ENCODE assay signal across 17 mouse cellular contexts in the genomic region with DNA sequence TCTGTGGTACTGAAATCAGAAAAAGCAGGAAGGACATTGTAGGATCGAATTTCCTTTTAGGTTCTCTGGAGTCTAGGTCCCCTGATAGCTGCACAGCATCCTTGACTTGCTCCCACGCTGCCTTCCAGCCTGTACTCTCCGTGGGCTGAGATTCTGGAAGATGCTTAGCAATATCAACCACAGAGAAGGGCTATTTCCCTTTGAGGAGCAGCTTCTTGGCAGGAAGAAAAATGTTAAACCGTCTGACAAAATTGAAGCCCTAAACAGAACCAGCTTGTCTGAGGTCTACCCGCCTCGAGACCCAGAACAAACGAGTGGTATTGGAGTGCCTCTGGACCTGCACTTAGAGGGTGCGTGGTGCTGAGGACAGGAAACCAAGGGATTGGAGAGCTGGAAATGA. TPM values are rescaled to one million over a fixed set of nuclear protein-coding genes. Genes with fewer than 3 reads are reported as not detected.
DNase-seq lines count a peak whose midpoint lies in the region; ATAC-seq and TF ChIP-seq lines count a peak whose summit lies in the region.
"Had no signal": no experiment of that assay in that cellular context is flagged by ENCODE, and none has a peak within 500 bp of the region (broad histone marks: within the 10 kb centered on the region; RNA-seq: fewer than 3 reads in every experiment).

No protein-coding gene starts in this region.

- no peaks in the 10 kb centered on the region for H3K79me2 ChIP-seq in heart, adult 2 months (replicated peaks; ENCODE audit: control insufficient read depth, insufficient read depth, low read length)

- no peak for TF ChIP-seq CTCF in heart, adult 2 months (IDR thresholded peaks at IDR 0.05)
- TF ChIP-seq CTCF in embryonic fibroblast, embryonic 13.5 days (IDR thresholded peaks at IDR 0.05; ENCODE audit: borderline replicate concordance, insufficient read depth, low read length) = no peak

- no peak for TF ChIP-seq EP300 in heart, adult 2 months (IDR thresholded peaks at IDR 0.05; ENCODE audit: insufficient read depth, low read depth, low read length)

- no peak for TF ChIP-seq POLR2A in heart, adult 2 months (IDR thresholded peaks at IDR 0.05; ENCODE audit: insufficient read depth, low read depth, low read length)
- TF ChIP-seq POLR2A in embryonic fibroblast, embryonic 13.5 days (IDR thresholded peaks at IDR 0.05; ENCODE audit: low read depth, low read length) = no peak

- 51% methylated on average over 8 of the region's 8 CpGs for WGBS in heart, adult 2 months
- 54% methylated on average over 8 of the region's 8 CpGs for WGBS in limb, embryonic 12.5 days
- WGBS in midbrain, embryonic 10.5 days = 84% methylated on average over 8 of the region's 8 CpGs

- H3K27ac ChIP-seq in heart, adult 2 months = peak overlapping the region; percentile 42
- H3K27ac ChIP-seq in embryonic fibroblast, embryonic 13.5 days (ENCODE audit: insufficient read depth, low read length) = peak overlapping the region; percentile 51; the same call in 1 of the 2 replicates
- peak overlapping the region; percentile 59 for H3K27ac ChIP-seq in limb, embryonic 12.5 days
- no peak overlapping the region for H3K27ac ChIP-seq in midbrain, embryonic 10.5 days (replicated peaks)
- H3K27ac ChIP-seq: liver, embryonic 14.5 days had no signal

- no peak for ATAC-seq in limb, embryonic 12.5 days (ENCODE audit: insufficient number of reproducible peaks, insufficient read depth, low FRiP score, low TSS enrichment, low read depth)
- ATAC-seq: activated CD4-positive, CD25-positive, alpha-beta regulatory T cell, adult 4 months had no signal

- H3K9me3 ChIP-seq in limb, embryonic 12.5 days = no peaks in the 10 kb centered on the region
- no peaks in the 10 kb centered on the region for H3K9me3 ChIP-seq in midbrain, embryonic 10.5 days (replicated peaks)
- H3K9me3 ChIP-seq: megakaryocyte, embryonic 14.5 days had no signal

- intact Hi-C loops in heart, adult 2 months (cut with DNase I) = no loop called here

- no peak overlapping the region for H3K9ac ChIP-seq in heart, adult 2 months (ENCODE audit: low read depth, low read length)
- H3K9ac ChIP-seq in limb, embryonic 12.5 days (replicated peaks) = no peak overlapping the region
- H3K9ac ChIP-seq: liver, embryonic 14.5 days had no signal

- no peaks in the 10 kb centered on the region for H3K27me3 ChIP-seq in heart, adult 2 months (ENCODE audit: control insufficient read depth, insufficient read depth, low read length)
- H3K27me3 ChIP-seq in limb, embryonic 12.5 days = no peaks in the 10 kb centered on the region
- no peaks in the 10 kb centered on the region for H3K27me3 ChIP-seq in midbrain, embryonic 10.5 days (ENCODE audit: low read depth, poor library complexity, severe bottlenecking)

- H3K4me2 ChIP-seq in limb, embryonic 12.5 days = no peak overlapping the region

- no peaks in the 10 kb centered on the region for H3K36me3 ChIP-seq in heart, adult 2 months (ENCODE audit: control insufficient read depth, insufficient read depth, low read length)
- H3K36me3 ChIP-seq in limb, embryonic 12.5 days = no peaks in the 10 kb centered on the region
- H3K36me3 ChIP-seq in midbrain, embryonic 10.5 days = no peaks in the 10 kb centered on the region

- H3K4me1 ChIP-seq in heart, adult 2 months (ENCODE audit: control insufficient read depth, insufficient read depth, low read length) = peaks cover 3% of the 10 kb centered on the region; the same call in 1 of the 2 replicates
- peaks cover 26% of the 10 kb centered on the region for H3K4me1 ChIP-seq in embryonic fibroblast, embryonic 13.5 days (ENCODE audit: control insufficient read depth, insufficient read depth, low read length)
- peaks cover 43% of the 10 kb centered on the region for H3K4me1 ChIP-seq in limb, embryonic 12.5 days (replicated peaks)
- peaks cover 16% of the 10 kb centered on the region for H3K4me1 ChIP-seq in midbrain, embryonic 10.5 days

- no peak overlapping the region for H3K4me3 ChIP-seq in heart, adult 2 months
- H3K4me3 ChIP-seq in embryonic fibroblast, embryonic 13.5 days (ENCODE audit: insufficient read depth, low read length) = no peak overlapping the region
- H3K4me3 ChIP-seq in limb, embryonic 12.5 days (replicated peaks) = no peak overlapping the region
- H3K4me3 ChIP-seq in midbrain, embryonic 10.5 days = no peak overlapping the region
- H3K4me3 ChIP-seq: megakaryocyte, embryonic 14.5 days had no signal

- DNase-seq in heart, adult 2 months = no peak
- DNase-seq in heart, postnatal 4 days = no peak
- peak; percentile 83 for DNase-seq in brain, adult 2 months (ENCODE audit: low read depth, low spot score)
- no peak for DNase-seq in midbrain, embryonic 10.5 days (ENCODE audit: low spot score)
- DNase-seq in cerebellum, postnatal 10 days = no peak
- no peak for DNase-seq in urinary bladder, postnatal 14 days (ENCODE audit: low spot score)
- DNase-seq: cerebellum, adult 9-11 months; heart, postnatal 36 days; kidney, adult 18-20 months had no signal

RNA-seq across cellular contexts. Expression of gene Col6a2, which starts 9.2 kb away (rescaled TPM):
- total RNA-seq in heart, adult 2 months (2021) = 10 to 100 TPM; 36.0 to 65.5 TPM
- polyA plus RNA-seq in heart, adult 2 months (2012; rRNA removed) = 70.2 and 89.7 TPM in 2 replicates
- 100 to 1,000 TPM; 201 to 217 TPM for total RNA-seq in heart, postnatal 4 days (2021)
- 476 and 628 TPM in 2 replicates for polyA plus RNA-seq in embryonic fibroblast, embryonic 13.5 days (2011; ENCODE audit: insufficient read length, low read depth, missing spikeins)
- 47.6 and 54.7 TPM in 2 replicates for polyA plus RNA-seq in limb, embryonic 12.5 days (2016; fragmentation: Nextera tagmentation; extraction: Ambion mirVana)
- 8.6 and 13.8 TPM in 2 replicates for polyA plus RNA-seq in midbrain, embryonic 10.5 days (2016; fragmentation: Nextera tagmentation; extraction: Ambion mirVana)
- total RNA-seq: MEL had no signal

RNA-seq across cellular contexts. Expression of gene Ftcd, which starts 57.2 kb away (rescaled TPM):
- not detected for total RNA-seq in heart, adult 2 months (2021)
- 0.12 TPM in 1 of 2 replicates, not detected in the other for polyA plus RNA-seq in heart, adult 2 months (2012; rRNA removed)
- under 1 TPM; 0.88 TPM for total RNA-seq in heart, postnatal 4 days (2021)
- not detected in 2 replicates for polyA plus RNA-seq in embryonic fibroblast, embryonic 13.5 days (2011; ENCODE audit: insufficient read length, low read depth, missing spikeins)
- polyA plus RNA-seq in limb, embryonic 12.5 days (2016; fragmentation: Nextera tagmentation; extraction: Ambion mirVana) = 0.14 TPM in 1 of 2 replicates, not detected in the other
- polyA plus RNA-seq in midbrain, embryonic 10.5 days (2016; fragmentation: Nextera tagmentation; extraction: Ambion mirVana) = 0.04 TPM in 1 of 2 replicates, not detected in the other
- total RNA-seq: heart, postnatal 36 days; layer of hippocampus, adult 18-20 months; MEL had no signal
- polyA plus RNA-seq: activated CD4-positive, CD25-positive, alpha-beta regulatory T cell, adult 4 months; C2C12 had no signal
